Mouse (Mus musculus): ENCODE results near the gene Syt1. TPM values are rescaled to one million over a fixed set of nuclear protein-coding genes. Genes with fewer than 3 reads are reported as not detected.

Syt1 gene
- polyA plus RNA-seq, 1 experiment from 2014 or later = 34.1 TPM

- H3K4me1 ChIP-seq = peaks cover 9% of the 10 kb centered on the region; the same call in 1 of the 2 replicates
- H3K27ac ChIP-seq (replicated peaks) = no peak overlapping the region
- no peak overlapping the region for H3K4me2 ChIP-seq (replicated peaks)
- H3K9ac ChIP-seq (replicated peaks) = no peak overlapping the region
- H3K27me3 ChIP-seq = no peaks in the 10 kb centered on the region
- ATAC-seq (ENCODE audit: low FRiP score, low read depth) = no peak
- WGBS = 78% methylated on average over 8 of the region's 8 CpGs
- no peaks in the 10 kb centered on the region for H3K9me3 ChIP-seq
- H3K4me3 ChIP-seq = no peak overlapping the region
- H3K36me3 ChIP-seq = no peaks in the 10 kb centered on the region
These were observed 333.7 kb downstream of the Syt1 start for GRCm38 (mm10) chr10:108677053-108677452.

DNA sequence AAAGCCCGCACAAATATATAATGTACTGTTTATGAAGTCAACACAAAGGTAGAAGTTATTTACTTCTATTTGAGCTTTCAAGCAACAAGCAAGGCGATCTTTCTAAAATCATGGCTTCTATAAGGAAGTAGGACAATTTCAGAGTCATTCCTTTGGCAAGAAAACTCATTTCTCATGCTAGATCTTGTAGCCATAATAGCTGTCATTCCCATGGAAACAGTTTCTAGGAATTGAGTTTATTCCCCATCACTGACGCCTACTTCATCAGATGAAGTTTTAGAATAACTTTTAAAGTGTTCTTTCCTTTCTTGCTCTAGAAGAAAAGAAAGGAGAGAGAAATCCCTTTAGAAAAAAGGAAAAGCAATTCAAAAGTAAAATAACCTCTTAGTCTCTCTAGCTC lies 341.8 kb downstream of the Syt1 start:
- no peak for ATAC-seq (ENCODE audit: low FRiP score, low read depth)
- no peak overlapping the region for H3K4me2 ChIP-seq (replicated peaks)
- H3K4me1 ChIP-seq = no peaks in the 10 kb centered on the region
- no peak overlapping the region for H3K4me3 ChIP-seq
- 86% methylated on average over 3 of the region's 3 CpGs for whole genome bisulfite sequencing
- H3K27ac ChIP-seq (replicated peaks) = no peak overlapping the region
- H3K36me3 ChIP-seq = no peaks in the 10 kb centered on the region
- H3K9ac ChIP-seq (replicated peaks) = no peak overlapping the region
- H3K27me3 ChIP-seq = no peaks in the 10 kb centered on the region
- H3K9me3 ChIP-seq = no peaks in the 10 kb centered on the region

DNA sequence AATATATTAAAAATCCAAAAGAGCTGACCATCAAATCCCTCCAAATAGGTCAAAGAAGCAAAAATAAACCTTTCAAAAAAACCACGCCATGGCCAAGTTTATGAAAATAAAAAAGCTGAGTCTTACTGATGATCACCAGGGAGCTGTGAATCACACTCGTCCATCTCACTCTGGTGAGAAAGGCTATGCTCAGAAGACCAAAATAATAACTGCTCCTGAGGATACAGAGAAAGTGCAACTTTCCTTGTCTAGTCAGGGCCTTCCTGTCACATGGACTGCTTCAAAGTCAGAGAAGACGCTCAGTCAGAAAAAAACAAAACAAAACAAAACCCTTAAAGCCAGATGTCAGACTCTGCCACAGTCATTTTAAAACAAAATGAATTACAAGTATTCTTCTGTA lies 350.5 kb downstream of the Syt1 start:
- WGBS = 81% methylated on average over 3 of the region's 3 CpGs

GRCm38 (mm10) chr10:108658300-108658699 lies 352.5 kb downstream of the Syt1 start:
- H3K4me1 ChIP-seq = no peaks in the 10 kb centered on the region
- H3K27me3 ChIP-seq = no peaks in the 10 kb centered on the region
- no peak overlapping the region for H3K4me3 ChIP-seq
- H3K9me3 ChIP-seq = no peaks in the 10 kb centered on the region
- no peak overlapping the region for H3K27ac ChIP-seq (replicated peaks)
- no peak overlapping the region for H3K4me2 ChIP-seq (replicated peaks)
- H3K9ac ChIP-seq (replicated peaks) = no peak overlapping the region
- WGBS = 78% methylated on average over 2 of the region's 2 CpGs
- no peaks in the 10 kb centered on the region for H3K36me3 ChIP-seq
- no peak for ATAC-seq (ENCODE audit: low FRiP score, low read depth)

More for the DNA sequence above, 350.5 kb downstream of the Syt1 start:
- Histone ChIP-seq H3K9me3 (no peaks in the 10 kb centered on the region), H3K4me3 (no peak overlapping the region), H3K4me2 (replicated peaks) (no peak overlapping the region), H3K36me3 (no peaks in the 10 kb centered on the region), H3K27ac (replicated peaks) (no peak overlapping the region), H3K9ac (replicated peaks) (no peak overlapping the region), H3K4me1 (no peaks in the 10 kb centered on the region), H3K27me3 (no peaks in the 10 kb centered on the region)
- ATAC-seq (ENCODE audit: low FRiP score, low read depth) = no peak

DNA sequence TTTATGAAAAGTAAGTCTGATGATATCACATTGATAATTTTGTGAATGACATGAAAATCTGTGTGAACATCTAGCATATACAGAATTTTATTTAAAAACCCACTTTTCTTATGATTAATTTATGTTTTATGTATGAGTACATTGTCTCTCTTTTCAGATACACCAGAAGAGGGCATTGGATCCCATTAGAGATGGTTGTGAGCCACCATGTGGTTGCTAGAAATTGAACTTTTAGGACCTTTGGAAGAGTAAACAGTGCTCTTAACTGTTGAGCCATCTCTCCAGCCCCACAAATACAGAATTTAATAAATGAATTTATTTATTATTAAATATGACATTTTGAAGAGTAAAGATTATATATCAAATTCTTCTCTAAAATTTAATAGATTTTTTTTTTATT lies 353.1 kb downstream of the Syt1 start:
- Histone ChIP-seq H3K4me3 (no peak overlapping the region), H3K4me1 (no peaks in the 10 kb centered on the region), H3K4me2 (replicated peaks) (no peak overlapping the region), H3K9ac (replicated peaks) (no peak overlapping the region), H3K27me3 (no peaks in the 10 kb centered on the region), H3K36me3 (no peaks in the 10 kb centered on the region), H3K9me3 (no peaks in the 10 kb centered on the region), H3K27ac (replicated peaks) (no peak overlapping the region)
- ATAC-seq (ENCODE audit: low FRiP score, low read depth) = no peak

DNA sequence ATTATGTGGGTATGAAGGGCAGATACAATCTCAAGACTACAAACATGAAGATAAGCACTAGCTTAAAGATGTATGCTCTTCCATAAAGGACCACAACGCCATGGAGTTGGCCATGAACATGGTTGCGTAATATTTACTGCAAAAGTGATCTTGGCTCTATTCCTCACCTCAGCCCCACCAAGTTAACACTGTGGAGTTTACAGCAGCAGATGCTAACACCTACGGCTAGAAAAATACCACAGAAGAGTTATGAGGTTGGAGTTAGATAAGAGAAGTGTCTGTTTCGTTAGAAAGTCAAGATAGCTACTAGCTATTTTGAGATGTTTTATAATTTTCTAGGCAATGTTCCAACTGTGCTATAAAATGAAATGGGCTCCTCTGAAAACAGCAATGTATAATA lies 353.9 kb downstream of the Syt1 start:
- ATAC-seq (ENCODE audit: low FRiP score, low read depth) = no peak
- Histone ChIP-seq H3K4me1 (no peaks in the 10 kb centered on the region), H3K4me2 (replicated peaks) (no peak overlapping the region), H3K4me3 (no peak overlapping the region), H3K9ac (replicated peaks) (no peak overlapping the region), H3K27me3 (no peaks in the 10 kb centered on the region), H3K27ac (replicated peaks) (no peak overlapping the region), H3K9me3 (no peaks in the 10 kb centered on the region), H3K36me3 (no peaks in the 10 kb centered on the region)
- 91% methylated on average over 4 of the region's 4 CpGs for WGBS

- H3K4me3 ChIP-seq = no peak overlapping the region
- no peak overlapping the region for H3K4me2 ChIP-seq (replicated peaks)
- H3K9me3 ChIP-seq = no peaks in the 10 kb centered on the region
- H3K36me3 ChIP-seq = no peaks in the 10 kb centered on the region
- no peak overlapping the region for H3K27ac ChIP-seq (replicated peaks)
- no peaks in the 10 kb centered on the region for H3K27me3 ChIP-seq
- no peak for ATAC-seq (ENCODE audit: low FRiP score, low read depth)
- H3K9ac ChIP-seq (replicated peaks) = no peak overlapping the region
- WGBS = 96% methylated on average over 11 of the region's 11 CpGs
- no peaks in the 10 kb centered on the region for H3K4me1 ChIP-seq
These were observed 355.7 kb downstream of the Syt1 start for GRCm38 (mm10) chr10:108655074-108655473.

GRCm38 (mm10) chr10:108652831-108653230 lies 358.0 kb downstream of the Syt1 start:
- Histone ChIP-seq H3K9me3 (no peaks in the 10 kb centered on the region), H3K27me3 (no peaks in the 10 kb centered on the region), H3K27ac (replicated peaks) (no peak overlapping the region), H3K4me1 (no peaks in the 10 kb centered on the region), H3K4me3 (no peak overlapping the region), H3K36me3 (no peaks in the 10 kb centered on the region), H3K9ac (replicated peaks) (no peak overlapping the region), H3K4me2 (replicated peaks) (no peak overlapping the region)
- 83% methylated on average over 8 of the region's 8 CpGs for WGBS
- ATAC-seq (ENCODE audit: low FRiP score, low read depth) = no peak

DNA sequence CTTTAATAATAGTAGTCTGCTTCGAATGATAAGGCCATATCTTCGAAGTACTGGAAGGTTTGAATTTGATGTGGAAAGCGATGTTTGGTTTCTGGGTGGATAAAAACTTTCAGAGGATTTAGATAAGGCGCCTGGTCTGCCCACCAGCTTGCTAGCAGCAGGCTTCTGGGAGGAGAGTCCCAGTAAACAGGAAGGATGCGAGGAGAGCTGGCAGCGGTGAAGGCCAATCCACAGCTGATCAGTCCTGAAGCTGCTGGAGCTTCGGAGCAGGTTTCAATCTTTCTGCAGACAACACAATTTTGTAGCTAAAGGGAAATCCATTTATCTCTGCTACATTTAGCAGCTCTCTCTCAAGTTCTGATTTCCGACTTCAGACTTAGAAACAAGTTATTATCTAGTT lies 358.7 kb downstream of the Syt1 start:
- Histone ChIP-seq H3K9ac (replicated peaks) (no peak overlapping the region), H3K4me1 (no peaks in the 10 kb centered on the region), H3K4me2 (replicated peaks) (no peak overlapping the region), H3K27me3 (no peaks in the 10 kb centered on the region), H3K9me3 (no peaks in the 10 kb centered on the region), H3K27ac (replicated peaks) (no peak overlapping the region), H3K4me3 (no peak overlapping the region), H3K36me3 (no peaks in the 10 kb centered on the region)
- ATAC-seq (ENCODE audit: low FRiP score, low read depth) = no peak
- WGBS = 84% methylated on average over 8 of the region's 8 CpGs

GRCm38 (mm10) chr10:108649174-108649573 lies 361.6 kb downstream of the Syt1 start:
- no peaks in the 10 kb centered on the region for H3K36me3 ChIP-seq
- no peak overlapping the region for H3K9ac ChIP-seq (replicated peaks)
- WGBS = 75% methylated on average over 7 of the region's 7 CpGs
- H3K4me3 ChIP-seq = no peak overlapping the region
- no peak overlapping the region for H3K4me2 ChIP-seq (replicated peaks)
- no peaks in the 10 kb centered on the region for H3K9me3 ChIP-seq
- no peak for ATAC-seq (ENCODE audit: low FRiP score, low read depth)
- no peaks in the 10 kb centered on the region for H3K4me1 ChIP-seq
- H3K27ac ChIP-seq (replicated peaks) = no peak overlapping the region
- no peaks in the 10 kb centered on the region for H3K27me3 ChIP-seq

- no peak overlapping the region for H3K4me2 ChIP-seq (replicated peaks)
- peaks cover 6% of the 10 kb centered on the region for H3K4me1 ChIP-seq
- ATAC-seq (ENCODE audit: low FRiP score, low read depth) = 0 out of 2 replicates have a peak, but pooled peaks have one; percentile 44
- no peak overlapping the region for H3K27ac ChIP-seq (replicated peaks)
- no peak overlapping the region for H3K9ac ChIP-seq (replicated peaks)
- WGBS = 45% methylated on average over 5 of the region's 5 CpGs
- no peak overlapping the region for H3K4me3 ChIP-seq
- H3K27me3 ChIP-seq = no peaks in the 10 kb centered on the region
- H3K9me3 ChIP-seq = no peaks in the 10 kb centered on the region
- no peaks in the 10 kb centered on the region for H3K36me3 ChIP-seq
These were observed 366.9 kb downstream of the Syt1 start for GRCm38 (mm10) chr10:108643915-108644314.

DNA sequence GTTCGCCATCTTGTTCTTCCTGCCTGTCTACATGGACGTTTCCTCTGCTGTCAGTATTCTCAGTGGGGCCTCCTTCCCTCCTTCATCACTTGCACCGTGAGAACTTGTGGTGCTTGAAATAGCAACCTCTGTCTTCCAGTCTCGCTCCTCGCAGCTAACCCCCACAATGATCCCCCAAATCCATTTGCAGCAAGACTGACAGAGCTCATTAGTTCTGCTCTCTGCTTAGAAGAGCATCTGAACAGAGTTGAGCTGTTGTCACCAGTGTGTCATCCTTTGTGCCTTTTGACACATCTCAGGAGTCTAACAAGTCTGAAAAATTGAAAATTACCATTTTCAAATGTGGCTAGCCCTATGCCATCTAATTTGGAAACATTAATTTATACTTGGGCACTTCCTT lies 372.7 kb downstream of the Syt1 start:
- Histone ChIP-seq H3K9ac (replicated peaks) (no peak overlapping the region), H3K4me3 (no peak overlapping the region), H3K27ac (replicated peaks) (no peak overlapping the region), H3K4me1 (peaks cover 4% of the 10 kb centered on the region; the same call in 1 of the 2 replicates), H3K4me2 (replicated peaks) (no peak overlapping the region), H3K9me3 (no peaks in the 10 kb centered on the region), H3K36me3 (no peaks in the 10 kb centered on the region), H3K27me3 (no peaks in the 10 kb centered on the region)
- 52% methylated on average over 5 of the region's 5 CpGs for WGBS
- ATAC-seq (ENCODE audit: low FRiP score, low read depth) = peak; percentile 64

DNA sequence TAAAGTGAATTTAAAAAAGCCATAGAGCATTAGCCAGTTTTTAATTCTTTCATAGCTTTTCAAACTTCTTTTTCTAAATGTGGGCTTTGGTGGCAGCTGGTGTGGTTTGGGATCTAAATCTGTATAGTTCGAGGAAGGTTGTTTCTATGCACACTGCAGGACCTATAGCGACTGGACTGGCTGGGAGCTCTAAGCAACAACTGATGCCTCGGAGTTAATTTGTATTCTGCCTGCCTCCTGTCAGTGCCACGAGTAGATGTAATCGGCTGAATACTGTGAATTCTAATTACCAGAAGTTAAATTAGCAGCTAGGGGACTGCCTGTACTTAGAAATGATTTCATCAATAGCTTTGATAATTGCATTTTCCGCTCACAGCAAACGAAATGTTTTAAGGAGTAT lies 374.7 kb downstream of the Syt1 start:
- 67% methylated on average over 7 of the region's 7 CpGs for WGBS
- Histone ChIP-seq H3K4me2 (replicated peaks) (no peak overlapping the region), H3K9ac (replicated peaks) (no peak overlapping the region), H3K4me1 (peaks cover 4% of the 10 kb centered on the region; the same call in 1 of the 2 replicates), H3K4me3 (no peak overlapping the region), H3K9me3 (no peaks in the 10 kb centered on the region), H3K36me3 (0 out of 2 replicates have a peak, but pooled peaks cover 7% of the 10 kb centered on the region), H3K27ac (replicated peaks) (no peak overlapping the region), H3K27me3 (no peaks in the 10 kb centered on the region)
- ATAC-seq (ENCODE audit: low FRiP score, low read depth) = peak; percentile 45; the same call in 1 of the 2 replicates

Data from midbrain, embryonic 12.5 days (tissue).